Mouse (Mus musculus) small intestine, adult 2 months (tissue): ENCODE results near the gene Cit.

Source experiments
- CTCF ChIP-seq: fragments of 200-500 bp; IDR thresholded peaks from 2 replicates; pipeline ENCODE4 v1.5.1; 2012; ENCODE audit warnings: low read depth, mild to moderate bottlenecking, control low read depth, inconsistent platforms, low read length, moderate library complexity, mixed read lengths; ENCODE audit not compliant: insufficient replicate concordance, insufficient read length; ENCODE audit errors: extremely low read depth
- POLR2A ChIP-seq: fragments of 200-500 bp; IDR thresholded peaks from 2 replicates; pipeline ENCODE4 v1.6.1; 2012; ENCODE audit warnings: low read depth, mild to moderate bottlenecking, control low read depth, inconsistent platforms, low read length, moderate library complexity

DNA sequence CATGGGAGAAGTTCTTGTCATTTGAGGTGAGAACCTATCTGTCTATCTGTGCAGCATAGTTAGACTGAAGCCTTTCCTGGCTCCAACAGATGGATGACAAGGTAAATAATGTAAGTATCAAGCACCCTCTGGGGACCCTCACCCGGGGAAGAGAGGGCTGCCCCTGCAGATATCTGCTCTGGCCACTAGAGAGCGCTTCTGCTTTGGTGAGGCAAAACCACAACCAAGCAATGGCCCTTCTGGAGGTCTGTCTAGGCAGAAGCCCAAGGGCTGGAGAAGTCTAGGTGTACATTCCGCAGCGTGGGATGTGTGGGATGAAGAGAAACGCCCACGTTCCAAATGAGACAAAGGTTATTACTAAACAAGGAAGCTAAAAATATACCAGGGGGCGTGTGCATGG, 9.8 kb upstream of the Cit start:
- TF ChIP-seq POLR2A = no peak
- peak; percentile 42; the same call in 1 of the 2 replicates for TF ChIP-seq CTCF
